Mouse (Mus musculus): ENCODE results near the gene 4930402H24Rik. TPM values are rescaled to one million over a fixed set of nuclear protein-coding genes. Genes with fewer than 3 reads are reported as not detected.

Gene 4930402H24Rik
- polyA plus RNA-seq (2012; rRNA removed) = 10.0 and 22.1 TPM in 2 replicates

GRCm38 (mm10) chr2:130905751-130906583, at the start of gene 4930402H24Rik, which contains the start of gene Atrn:
4930402H24Rik (minus strand) TSS chr2:130906406.
Atrn (plus strand) TSS chr2:130906495.
- 0 out of 2 replicates have a peak, but pooled peaks cover 2% of the 10 kb centered on the region for H3K36me3 ChIP-seq (ENCODE audit: control insufficient read depth, insufficient read depth, low read length)
- peaks cover 4% of the 10 kb centered on the region; the same call in 1 of the 2 replicates for H3K4me1 ChIP-seq (ENCODE audit: control insufficient read depth, insufficient read depth, insufficient read length, low read length)
- H3K4me3 ChIP-seq (ENCODE audit: low read depth, low read length) = peak within 1 kb of the TSS; percentile 82
- H3K27me3 ChIP-seq (ENCODE audit: control insufficient read depth, insufficient read depth, low read length) = no peaks in the 10 kb centered on the region
- peak within 1 kb of the TSS; percentile 22 for H3K27ac ChIP-seq (ENCODE audit: insufficient read depth, low read depth, low read length)
- 2% methylated on average over 49 of the region's 50 CpGs for WGBS
- TF ChIP-seq CTCF (IDR thresholded peaks at IDR 0.05; ENCODE audit: extremely low read depth, insufficient read length, insufficient replicate concordance, low read depth, low read length) (no peak), POLR2A (IDR thresholded peaks at IDR 0.05; ENCODE audit: low read depth, low read length) (peak; percentile 49)

- H3K36me3 ChIP-seq (ENCODE audit: control insufficient read depth, insufficient read depth, low read length) = peaks cover 20% of the 10 kb centered on the region
- no peak overlapping the region for H3K4me3 ChIP-seq (ENCODE audit: low read depth, low read length)
- no peaks in the 10 kb centered on the region for H3K4me1 ChIP-seq (ENCODE audit: control insufficient read depth, insufficient read depth, insufficient read length, low read length)
- WGBS = 3% methylated on average over 1 of the region's 1 CpGs
- H3K27me3 ChIP-seq (ENCODE audit: control insufficient read depth, insufficient read depth, low read length) = no peaks in the 10 kb centered on the region
- H3K27ac ChIP-seq (ENCODE audit: insufficient read depth, low read depth, low read length) = no peak overlapping the region
- peak; percentile 90; the same call in 1 of the 2 replicates for TF ChIP-seq CTCF (IDR thresholded peaks at IDR 0.05; ENCODE audit: extremely low read depth, insufficient read length, insufficient replicate concordance, low read depth, low read length)
- no peak for TF ChIP-seq POLR2A (IDR thresholded peaks at IDR 0.05; ENCODE audit: low read depth, low read length)
Observed at GRCm38 (mm10) chr2:130950548-130950947, 44.3 kb upstream of the 4930402H24Rik start.

GRCm38 (mm10) chr2:130949781-130950180, 43.6 kb upstream of the 4930402H24Rik start:
- H3K27ac ChIP-seq (ENCODE audit: insufficient read depth, low read depth, low read length) = no peak overlapping the region
- peaks cover 18% of the 10 kb centered on the region for H3K36me3 ChIP-seq (ENCODE audit: control insufficient read depth, insufficient read depth, low read length)
- WGBS = 79% methylated on average over 2 of the region's 2 CpGs
- TF ChIP-seq POLR2A (IDR thresholded peaks at IDR 0.05; ENCODE audit: low read depth, low read length) = no peak
- no peak for TF ChIP-seq CTCF (IDR thresholded peaks at IDR 0.05; ENCODE audit: extremely low read depth, insufficient read length, insufficient replicate concordance, low read depth, low read length)
- H3K4me1 ChIP-seq (ENCODE audit: control insufficient read depth, insufficient read depth, insufficient read length, low read length) = no peaks in the 10 kb centered on the region
- H3K27me3 ChIP-seq (ENCODE audit: control insufficient read depth, insufficient read depth, low read length) = no peaks in the 10 kb centered on the region
- no peak overlapping the region for H3K4me3 ChIP-seq (ENCODE audit: low read depth, low read length)

- Histone ChIP-seq H3K27ac (ENCODE audit: insufficient read depth, low read depth, low read length) (no peak overlapping the region), H3K27me3 (ENCODE audit: control insufficient read depth, insufficient read depth, low read length) (no peaks in the 10 kb centered on the region), H3K4me3 (ENCODE audit: low read depth, low read length) (no peak overlapping the region), H3K4me1 (ENCODE audit: control insufficient read depth, insufficient read depth, insufficient read length, low read length) (peaks cover 1% of the 10 kb centered on the region; the same call in 1 of the 2 replicates), H3K36me3 (ENCODE audit: control insufficient read depth, insufficient read depth, low read length) (peaks cover 6% of the 10 kb centered on the region)
- 87% methylated on average over 12 of the region's 12 CpGs for WGBS
- TF ChIP-seq CTCF (IDR thresholded peaks at IDR 0.05; ENCODE audit: extremely low read depth, insufficient read length, insufficient replicate concordance, low read depth, low read length) (no peak), POLR2A (IDR thresholded peaks at IDR 0.05; ENCODE audit: low read depth, low read length) (no peak)
Observed at GRCm38 (mm10) chr2:130932865-130933264, 26.7 kb upstream of the 4930402H24Rik start.

GRCm38 (mm10) chr2:130929994-130930393, 23.8 kb upstream of the 4930402H24Rik start:
- Histone ChIP-seq H3K4me3 (ENCODE audit: low read depth, low read length) (no peak overlapping the region), H3K27me3 (ENCODE audit: control insufficient read depth, insufficient read depth, low read length) (no peaks in the 10 kb centered on the region), H3K36me3 (ENCODE audit: control insufficient read depth, insufficient read depth, low read length) (peaks cover 6% of the 10 kb centered on the region), H3K27ac (ENCODE audit: insufficient read depth, low read depth, low read length) (no peak overlapping the region), H3K4me1 (ENCODE audit: control insufficient read depth, insufficient read depth, insufficient read length, low read length) (peaks cover 2% of the 10 kb centered on the region; the same call in 1 of the 2 replicates)
- WGBS = 82% methylated on average over 5 of the region's 5 CpGs
- TF ChIP-seq CTCF (IDR thresholded peaks at IDR 0.05; ENCODE audit: extremely low read depth, insufficient read length, insufficient replicate concordance, low read depth, low read length) (no peak), POLR2A (IDR thresholded peaks at IDR 0.05; ENCODE audit: low read depth, low read length) (no peak)

- TF ChIP-seq CTCF (IDR thresholded peaks at IDR 0.05; ENCODE audit: extremely low read depth, insufficient read length, insufficient replicate concordance, low read depth, low read length) (no peak), POLR2A (IDR thresholded peaks at IDR 0.05; ENCODE audit: low read depth, low read length) (no peak)
- H3K36me3 ChIP-seq (ENCODE audit: control insufficient read depth, insufficient read depth, low read length) = peaks cover 1% of the 10 kb centered on the region
- peaks cover 2% of the 10 kb centered on the region; the same call in 1 of the 2 replicates for H3K4me1 ChIP-seq (ENCODE audit: control insufficient read depth, insufficient read depth, insufficient read length, low read length)
- no peaks in the 10 kb centered on the region for H3K27me3 ChIP-seq (ENCODE audit: control insufficient read depth, insufficient read depth, low read length)
- no peak overlapping the region for H3K27ac ChIP-seq (ENCODE audit: insufficient read depth, low read depth, low read length)
- H3K4me3 ChIP-seq (ENCODE audit: low read depth, low read length) = no peak overlapping the region
Observed at GRCm38 (mm10) chr2:130928530-130928929, 22.3 kb upstream of the 4930402H24Rik start.

- WGBS = 47% methylated on average over 4 of the region's 4 CpGs
- Histone ChIP-seq H3K27me3 (ENCODE audit: control insufficient read depth, insufficient read depth, low read length) (no peaks in the 10 kb centered on the region), H3K4me3 (ENCODE audit: low read depth, low read length) (no peak overlapping the region), H3K36me3 (ENCODE audit: control insufficient read depth, insufficient read depth, low read length) (no peaks in the 10 kb centered on the region), H3K4me1 (ENCODE audit: control insufficient read depth, insufficient read depth, insufficient read length, low read length) (peaks cover 2% of the 10 kb centered on the region; the same call in 1 of the 2 replicates), H3K27ac (ENCODE audit: insufficient read depth, low read depth, low read length) (no peak overlapping the region)
- TF ChIP-seq CTCF (IDR thresholded peaks at IDR 0.05; ENCODE audit: extremely low read depth, insufficient read length, insufficient replicate concordance, low read depth, low read length) (no peak), POLR2A (IDR thresholded peaks at IDR 0.05; ENCODE audit: low read depth, low read length) (no peak)
Observed at GRCm38 (mm10) chr2:130928031-130928430, 21.8 kb upstream of the 4930402H24Rik start.
